Mouse (Mus musculus) adrenal gland, postnatal 4 days (tissue): ENCODE data around the gene Grip2. TPM values are rescaled to one million over a fixed set of nuclear protein-coding genes. Genes with fewer than 3 reads are reported as not detected.
A peak's percentile ranks its signal among the peaks of the same experiment; 100 is the strongest.

Experiments
- DNase-seq, 2 experiments: peaks; one replicate each; pipeline ENCODE4 v3.0.0; 2021 to 2022; ENCODE audit warnings: low spot score in 2 of 2, mixed read lengths in 2 of 2
- total RNA-seq, 2 experiments: library from RNA; stranded (reverse); gene quantifications; 2 replicates each; pipeline ENCODE4 v1.2.3; 2021

Grip2 gene
- total RNA-seq, 2 experiments from 2014 or later = 2.1 to 2.8 TPM

DNA sequence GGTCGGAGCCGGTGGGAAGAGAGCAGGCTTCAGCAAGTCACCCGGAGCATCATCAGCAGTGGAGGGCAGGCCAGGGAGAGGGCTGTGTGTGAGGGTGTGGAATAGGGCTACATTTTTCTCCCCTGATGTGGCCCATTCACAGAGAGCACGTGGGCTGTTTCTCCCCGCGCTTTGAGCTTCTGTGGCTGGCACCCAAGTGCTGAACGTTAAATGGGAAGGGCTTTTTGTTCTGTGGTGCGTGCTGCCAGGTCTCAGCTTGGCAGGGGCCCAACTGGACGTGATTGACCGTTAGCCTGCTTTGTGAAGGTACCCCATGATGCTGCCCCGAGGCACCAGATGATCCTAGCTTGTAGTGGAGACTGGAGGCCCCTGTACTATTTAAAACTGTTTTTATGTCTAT, 94.9 kb downstream of the Grip2 start:
- DNase-seq = no peak

DNA sequence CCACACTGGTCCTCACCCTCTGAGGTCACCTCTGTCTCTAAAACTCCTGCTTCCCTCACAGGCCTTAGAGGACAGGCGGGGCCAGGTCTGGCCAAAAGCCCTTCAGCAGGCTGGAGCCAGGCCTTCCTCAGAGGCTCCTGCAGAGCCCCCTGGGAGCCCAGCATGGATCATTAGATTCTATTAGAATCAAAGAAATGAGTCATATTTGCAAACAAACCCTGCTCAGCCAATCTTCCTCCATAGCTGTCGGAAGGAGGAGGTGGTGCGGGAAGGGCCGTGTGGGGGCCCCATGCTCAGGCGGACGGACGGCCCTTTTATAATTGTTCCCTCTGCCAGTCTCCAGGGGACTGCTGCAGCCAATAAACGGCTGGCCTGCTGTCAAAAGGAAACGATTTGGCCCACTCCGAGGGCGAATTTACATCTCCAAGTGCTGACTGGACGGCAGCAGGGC, 97.3 kb downstream of the Grip2 start:
- peak in 1 of 2 experiments; percentile 48 for DNase-seq

DNA sequence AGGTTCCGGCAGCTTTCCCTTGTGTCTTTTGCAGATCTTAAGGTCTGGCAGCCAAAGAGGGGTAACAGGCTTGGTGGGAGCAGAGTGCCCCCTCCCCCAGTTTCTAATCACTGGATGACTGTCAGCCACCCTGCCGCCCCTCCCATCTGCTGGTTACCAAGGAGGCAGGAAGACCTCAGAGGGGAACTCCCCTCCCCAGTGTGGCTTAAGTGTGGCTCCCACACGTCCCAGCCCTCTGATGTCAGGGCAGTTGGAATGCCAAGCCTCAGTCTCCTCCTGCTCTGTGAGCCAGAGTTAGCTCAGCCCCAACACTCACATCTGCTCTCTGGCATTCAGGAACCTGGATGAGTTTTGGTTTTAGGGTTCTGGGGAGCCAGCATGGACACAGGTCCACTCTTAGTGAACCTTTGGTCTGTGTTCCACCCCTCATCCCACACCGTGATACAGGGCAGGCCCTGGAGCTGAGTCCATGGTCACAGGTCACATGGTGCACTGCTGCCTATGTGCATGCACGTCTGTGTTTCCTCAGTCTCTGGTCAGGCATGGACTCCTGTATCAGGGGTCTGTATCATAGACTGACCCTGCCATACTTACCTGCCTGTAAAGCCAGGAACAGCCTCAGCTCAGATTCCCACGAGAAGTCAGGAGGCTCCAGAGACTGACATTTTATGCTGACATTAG, 98.0 kb downstream of the Grip2 start:
- no peak for DNase-seq

DNA sequence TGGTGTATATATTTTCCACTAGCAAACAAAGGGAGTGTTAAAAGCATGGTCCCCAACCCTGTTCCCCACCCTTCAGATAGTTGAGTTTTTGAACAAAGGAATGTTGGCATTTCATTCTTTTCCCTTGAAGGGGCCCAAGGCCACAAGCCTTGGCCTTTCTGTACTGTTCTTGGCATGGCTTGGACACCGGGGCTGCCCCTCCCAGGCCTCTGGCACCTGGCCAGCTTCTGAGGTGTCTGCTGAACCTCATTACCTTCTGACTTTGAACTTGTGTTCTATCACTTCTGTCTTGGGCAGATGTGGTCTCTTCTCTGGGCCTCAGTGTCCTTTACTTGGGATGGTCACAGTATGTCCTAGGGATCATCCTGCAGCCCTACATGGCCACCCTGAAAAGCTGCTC, 99.7 kb downstream of the Grip2 start:
- DNase-seq = peak in 1 of 2 experiments; percentile 44

DNA sequence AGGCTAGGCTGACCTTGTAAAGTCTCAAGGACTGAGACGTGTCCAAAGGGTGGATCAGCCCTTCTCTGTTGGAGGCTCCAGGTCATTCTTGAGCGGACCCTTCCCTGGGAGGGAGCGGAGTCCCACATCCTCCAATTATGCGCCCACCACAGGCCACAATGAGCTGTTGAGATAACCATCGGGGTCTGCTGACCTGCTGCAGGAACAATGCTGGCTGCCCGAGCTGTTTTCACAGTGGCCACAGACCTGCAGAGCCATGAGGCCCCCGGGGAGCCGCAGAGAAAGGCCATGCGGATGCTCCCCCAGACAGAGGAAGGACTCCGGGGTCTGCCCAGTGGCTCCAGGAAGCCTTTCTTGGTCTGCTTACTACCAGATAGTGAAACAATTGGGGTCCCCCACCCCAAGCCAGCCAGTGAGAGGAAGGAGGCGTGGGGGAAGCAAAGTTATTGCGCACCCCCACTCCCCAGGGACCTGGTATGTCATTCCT, 105.8 kb downstream of the Grip2 start:
- no peak for DNase-seq

DNA sequence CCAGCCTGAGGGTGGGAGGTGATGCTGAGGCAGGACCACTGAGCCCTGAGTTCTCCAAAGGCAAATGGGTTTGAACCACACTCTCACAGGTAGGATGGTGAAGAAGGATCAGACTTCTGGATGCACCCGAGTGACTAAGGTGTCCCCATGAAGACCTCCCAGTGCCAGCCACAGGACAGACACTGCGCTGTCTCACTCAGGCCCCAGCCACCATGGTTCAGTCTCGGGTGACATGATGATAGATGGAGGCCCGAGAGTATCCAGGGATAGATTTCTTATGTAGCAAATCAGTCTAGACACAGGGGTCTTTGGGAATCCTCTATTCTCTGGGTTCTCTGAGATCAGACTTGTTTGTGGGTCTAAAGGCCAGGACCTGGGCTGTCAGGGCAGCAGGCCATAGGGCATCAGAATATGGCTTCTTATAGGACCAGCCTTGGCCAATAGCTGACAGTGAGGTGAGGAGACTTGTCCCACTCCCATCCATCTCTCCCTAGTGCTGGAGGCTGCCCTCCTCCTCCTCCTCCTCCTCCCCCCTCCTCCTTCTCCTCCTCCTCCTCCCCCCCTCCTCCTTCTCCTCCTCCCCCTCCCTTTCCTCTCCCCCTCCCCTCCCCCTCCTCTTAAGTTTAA, 106.3 kb downstream of the Grip2 start:
- no peak for DNase-seq

DNA sequence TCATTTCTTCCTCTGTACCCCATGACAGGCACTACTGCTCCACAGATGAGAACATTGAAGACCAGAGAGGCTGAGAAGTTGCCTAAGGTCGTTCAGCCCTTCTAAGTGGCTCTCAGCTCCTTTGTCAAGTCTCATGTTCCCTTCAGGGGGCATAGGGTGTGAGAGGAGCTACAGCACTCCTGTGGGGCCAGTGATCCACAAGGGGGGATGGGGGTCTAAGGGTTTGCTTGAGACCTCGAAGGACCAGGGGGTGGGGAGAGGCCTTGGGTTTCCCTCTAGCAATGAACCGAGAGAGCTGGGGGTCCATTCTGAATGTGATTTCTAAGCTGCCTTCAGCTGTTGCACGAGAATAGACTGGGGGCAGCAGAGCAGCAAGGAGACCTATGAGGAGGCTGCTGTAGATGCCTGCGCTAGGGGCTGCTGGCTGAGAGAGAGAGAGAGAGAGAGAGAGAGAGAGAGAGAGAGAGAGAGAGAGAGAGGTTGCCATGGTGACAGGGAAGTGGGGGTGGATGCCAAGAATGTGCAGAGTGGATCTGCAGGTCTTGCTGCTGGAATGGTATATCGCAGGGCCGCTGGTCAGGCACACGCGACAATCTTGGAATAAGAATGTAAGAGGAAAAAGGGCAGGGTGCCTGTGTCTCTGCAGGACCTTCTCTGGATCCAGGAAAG, 107.1 kb downstream of the Grip2 start:
- DNase-seq = no peak

DNA sequence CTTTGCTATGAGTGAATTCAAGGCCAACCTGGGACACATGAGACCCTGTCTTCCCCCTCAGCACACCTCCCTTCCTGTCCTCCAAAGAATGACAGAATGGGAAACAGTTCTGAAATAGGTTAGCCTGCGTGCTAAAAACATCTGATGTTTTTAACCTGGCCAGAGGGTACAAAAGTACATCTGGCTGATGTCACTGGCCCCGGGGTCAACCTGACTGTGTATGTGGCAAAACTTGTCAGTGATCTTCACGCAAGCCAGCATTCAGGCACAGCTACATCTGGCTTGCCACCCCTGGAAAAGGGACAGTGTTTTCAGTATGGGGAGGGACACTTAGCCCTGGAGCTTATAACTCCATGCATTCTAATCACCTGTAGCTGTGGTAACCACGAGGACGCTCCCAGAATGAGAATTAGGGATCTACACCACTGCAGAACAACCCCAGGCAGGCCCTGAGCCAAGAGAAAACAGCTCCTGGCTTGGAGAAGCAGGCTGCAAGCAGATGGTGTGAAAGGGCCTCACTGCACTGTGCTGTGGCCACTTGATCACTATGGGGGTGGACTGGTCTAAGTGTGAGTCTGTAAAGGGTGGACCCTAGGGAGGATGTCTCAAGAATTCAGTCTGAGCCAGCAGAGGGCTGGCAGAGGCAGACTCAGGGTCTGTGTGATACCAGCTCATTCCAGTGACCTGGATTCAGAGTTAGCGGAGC, 107.9 kb downstream of the Grip2 start:
- no peak for DNase-seq

DNA sequence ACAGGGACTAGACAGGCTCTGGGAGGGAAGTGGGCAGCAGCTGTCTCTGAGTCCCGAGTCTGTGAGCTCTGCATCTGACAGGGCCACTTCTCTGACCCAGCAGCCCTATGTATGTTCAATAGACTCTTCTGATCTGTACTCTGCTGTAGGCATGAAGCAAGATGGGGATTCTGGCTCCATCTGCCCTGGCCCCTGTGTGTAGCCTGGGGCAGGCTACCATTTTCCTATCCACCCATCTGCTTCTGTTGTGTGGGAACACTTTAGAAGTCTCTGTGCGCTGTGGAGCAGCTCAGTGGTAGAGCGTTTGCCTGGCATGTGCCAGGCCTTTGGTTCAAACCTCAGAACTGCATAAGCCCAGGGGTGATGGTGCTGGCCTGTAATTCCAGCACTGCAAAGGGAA, 108.4 kb downstream of the Grip2 start:
- DNase-seq = no peak

DNA sequence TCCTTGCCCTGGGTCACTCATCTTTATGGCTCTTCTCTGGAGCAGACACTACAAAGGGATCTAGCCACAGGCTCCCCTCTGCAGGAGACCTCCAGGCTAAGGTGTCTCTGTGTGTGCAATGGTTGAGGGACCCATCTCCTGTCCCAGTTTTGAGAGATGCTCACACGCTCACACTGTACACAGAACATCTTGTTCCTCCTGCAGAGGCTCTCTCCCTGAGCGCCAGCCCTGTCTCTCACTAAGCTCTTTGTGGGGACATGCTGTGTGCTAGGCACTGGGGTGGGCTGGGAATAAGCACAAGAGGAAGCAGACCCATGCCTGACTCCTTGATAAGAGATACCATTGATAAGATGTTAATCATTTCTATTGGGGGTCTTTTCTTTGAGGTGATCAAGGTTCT, 109.0 kb downstream of the Grip2 start:
- DNase-seq = no peak

DNA sequence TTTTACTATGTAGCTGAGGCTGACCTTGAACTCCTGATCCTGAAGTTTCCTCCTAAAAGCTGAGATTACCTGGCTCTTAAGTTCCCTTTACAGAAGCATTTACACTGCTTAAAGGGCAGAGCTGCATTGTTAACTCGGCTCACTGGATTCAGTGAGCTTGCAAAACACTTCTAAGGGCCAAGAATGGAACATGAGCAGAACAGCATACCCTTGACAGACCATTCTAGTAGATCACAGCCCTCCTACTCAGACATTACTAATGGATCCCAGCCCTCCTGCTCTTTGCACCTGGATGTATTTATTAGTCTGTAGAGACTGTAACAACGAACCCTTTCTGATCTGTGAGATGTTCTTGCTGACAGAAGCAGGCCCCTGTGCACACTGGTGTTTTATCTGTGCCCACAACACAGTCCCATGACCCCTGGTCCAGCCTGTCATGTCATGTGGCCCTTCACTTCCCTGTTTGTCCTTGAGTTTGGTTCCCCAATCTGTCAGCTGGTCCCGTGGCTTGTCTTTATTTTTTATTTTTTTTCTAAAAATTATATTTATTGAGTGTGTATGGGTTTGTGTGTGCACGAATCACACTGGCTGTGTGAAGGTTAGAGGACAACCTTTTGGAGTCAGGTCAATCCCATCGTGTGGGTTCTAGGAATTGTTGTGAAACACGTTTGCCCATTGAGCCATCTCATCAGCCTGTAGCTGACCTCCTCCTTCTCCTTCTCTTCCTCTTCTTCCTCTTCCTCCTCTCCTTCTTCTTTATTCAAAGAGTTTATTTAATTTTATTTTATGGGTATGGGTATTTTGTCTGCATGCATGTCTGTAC, 110.9 kb downstream of the Grip2 start:
- DNase-seq = no peak

DNA sequence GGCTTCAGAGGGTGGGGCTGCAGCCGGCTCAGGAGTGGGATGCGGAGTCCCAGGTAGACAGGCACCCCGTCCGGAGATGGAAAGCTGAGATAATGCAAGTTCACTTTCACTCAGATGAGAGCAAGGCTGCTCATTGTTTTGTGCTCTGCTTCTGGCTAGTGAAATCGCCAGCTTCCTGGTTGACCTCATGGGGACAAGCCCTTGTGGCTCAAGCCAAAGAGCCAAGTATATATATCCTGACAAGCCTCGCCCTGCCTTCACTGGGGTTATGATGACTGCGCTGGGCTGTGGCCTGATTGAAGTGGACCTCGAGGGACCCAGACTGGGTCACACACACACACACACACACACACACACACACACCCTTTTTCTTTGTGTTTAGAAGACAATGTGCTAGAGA, 112.0 kb downstream of the Grip2 start:
- no peak for DNase-seq

DNA sequence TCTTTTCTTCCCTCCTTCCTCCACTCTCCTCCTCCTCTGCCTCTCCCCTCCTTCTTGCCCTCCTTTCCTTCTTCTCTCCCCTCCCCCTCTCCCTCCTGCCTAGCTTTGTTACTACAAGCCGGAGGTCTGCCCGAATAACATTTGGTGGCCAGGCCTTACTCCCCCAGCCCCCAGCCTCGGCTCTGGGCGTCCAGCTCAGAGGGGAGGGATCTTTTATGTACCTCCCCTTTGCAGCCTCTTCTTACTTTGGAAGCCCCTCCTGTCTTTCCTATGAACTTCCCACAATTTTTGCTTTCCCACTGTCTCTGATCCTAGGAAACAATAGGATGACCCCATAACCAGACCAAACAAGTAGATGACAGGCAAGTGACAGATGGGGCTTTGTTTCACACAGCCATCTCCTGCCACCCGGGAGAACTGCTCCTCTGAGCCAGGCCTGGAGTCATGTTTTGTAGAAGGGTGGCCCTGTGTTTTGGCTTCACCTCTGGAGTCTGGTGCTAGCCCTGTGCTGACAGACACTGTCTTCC, 113.6 kb downstream of the Grip2 start:
- DNase-seq = no peak

DNA sequence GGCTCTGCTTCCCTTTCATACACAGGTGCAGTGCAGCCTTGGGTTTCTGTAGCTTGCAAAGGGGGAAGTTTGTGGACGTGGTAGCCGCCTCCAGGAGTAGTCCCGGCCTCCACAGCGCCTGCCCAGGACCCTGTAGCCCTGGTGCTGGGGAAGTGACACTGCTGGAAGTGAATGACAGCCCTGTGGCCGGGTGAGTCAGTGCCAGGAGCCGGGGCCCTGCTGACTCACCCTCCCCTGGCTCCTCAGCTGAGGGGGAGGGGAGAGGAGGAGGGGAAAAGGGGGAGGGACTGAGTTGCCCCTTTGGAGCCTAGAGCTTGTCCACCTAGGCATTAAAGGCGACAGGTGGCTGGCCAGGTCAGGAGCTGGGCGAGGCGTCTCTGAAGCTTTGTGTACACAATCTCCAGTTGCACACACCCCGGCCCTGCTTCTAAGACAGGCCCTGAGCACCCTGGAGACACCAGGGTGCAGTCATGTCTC, 114.2 kb downstream of the Grip2 start:
- peak in 1 of 2 experiments; percentile 47 for DNase-seq

DNA sequence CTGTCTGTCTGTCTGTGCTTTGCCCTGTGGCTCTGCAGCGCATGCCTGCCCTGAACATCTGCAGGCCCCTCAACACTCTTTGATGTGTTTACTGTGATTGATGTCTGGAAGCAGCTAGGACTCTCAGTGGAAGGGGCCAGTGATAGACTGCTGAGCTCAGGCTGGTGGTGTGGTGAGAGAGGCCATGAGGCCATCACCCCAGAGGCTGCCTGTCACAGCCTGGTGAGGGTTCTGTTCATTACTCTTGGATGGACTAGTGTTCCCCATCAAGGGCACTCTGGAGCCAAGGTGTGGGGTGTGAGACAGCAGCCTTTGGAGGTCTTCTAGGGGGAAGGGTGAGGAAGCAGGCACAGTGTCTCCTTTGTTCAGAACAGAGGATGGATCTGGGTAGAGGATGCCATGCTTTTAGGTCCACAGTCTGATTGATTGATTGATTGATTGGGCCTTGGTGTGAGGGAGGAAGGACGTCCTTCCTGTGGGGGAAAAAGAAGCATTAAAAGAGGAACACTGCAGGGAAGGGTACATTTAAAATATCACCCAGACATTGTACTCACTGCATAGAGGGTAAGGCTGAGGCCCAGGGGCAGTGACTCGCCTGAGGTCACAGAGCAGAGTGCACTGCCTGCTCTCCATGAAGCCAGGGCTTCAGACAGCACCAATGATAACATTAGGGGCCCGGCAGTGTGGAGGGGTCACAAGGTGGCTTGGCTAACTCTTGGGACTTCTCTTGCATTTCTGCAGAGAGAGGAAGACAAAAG, 114.8 kb downstream of the Grip2 start:
- DNase-seq = no peak
